Mouse (Mus musculus): ENCODE measurements around the gene Ccdc84.

GRCm38 (mm10) chr9:44411601-44412130 is 6.7 kb downstream of the Ccdc84 start:
- TF ChIP-seq CTCF (IDR thresholded peaks at IDR 0.05; ENCODE audit: extremely low read depth, insufficient read depth, low read length) (no peak), POLR2A (IDR thresholded peaks at IDR 0.05; ENCODE audit: extremely low read depth, insufficient read depth, low read length) (no peak)
